Mouse (Mus musculus) intestine, embryonic 16.5 days (tissue): ENCODE data around the gene Fam205a4. TPM values are rescaled to one million over a fixed set of nuclear protein-coding genes. Genes with fewer than 3 reads are reported as not detected.
"Not testable (repeated sequence)": the region's sequence is repeated elsewhere in the genome, so short reads cannot be mapped to it uniquely, and the experiment has no call there.

ENCODE experiments used
- ATAC-seq: fragments of 200-750 bp; cut with Nextera tagmentation; 2 replicates; pipeline ENCODE4 v1.8.0; 2017; ENCODE audit warnings: moderate TSS enrichment, moderate library complexity
- H3K27ac ChIP-seq: fragments of 300-500 bp; sonication (generic); 2 replicates; pipeline ENCODE4 v1.5.1; 2014; ENCODE audit warnings: mild to moderate bottlenecking, low read length
- H3K27me3 ChIP-seq: fragments of 300-500 bp; sonication (generic); replicated peaks from 2 replicates; pipeline ENCODE4 v1.6.1; 2014; ENCODE audit warnings: low read length, control low read depth, mixed read lengths; ENCODE audit not compliant: control insufficient read depth, insufficient read depth
- H3K36me3 ChIP-seq: fragments of 300-500 bp; sonication (generic); 2 replicates; pipeline ENCODE4 v1.6.1; 2014; ENCODE audit warnings: low read length, control low read depth; ENCODE audit not compliant: control insufficient read depth, insufficient read depth
- H3K4me1 ChIP-seq: fragments of 300-500 bp; sonication (generic); 2 replicates; pipeline ENCODE4 v1.6.1; 2014; ENCODE audit warnings: low read length, control low read depth, mixed read lengths; ENCODE audit not compliant: control insufficient read depth, insufficient read depth
- H3K4me2 ChIP-seq: fragments of 300-500 bp; sonication (generic); 2 replicates; pipeline ENCODE4 v1.6.1; 2014; ENCODE audit warnings: low read depth, low read length, control low read depth
- H3K4me3 ChIP-seq: fragments of 300-500 bp; sonication (generic); 2 replicates; pipeline ENCODE4 v1.5.1; 2014; ENCODE audit warnings: mild to moderate bottlenecking, low read length
- H3K9ac ChIP-seq: fragments of 300-500 bp; sonication (generic); 2 replicates; pipeline ENCODE4 v1.6.1; 2014; ENCODE audit warnings: low read depth, low read length
- H3K9me3 ChIP-seq: fragments of 300-500 bp; sonication (generic); 2 replicates; pipeline ENCODE4 v1.6.1; 2016; ENCODE audit warnings: low read length, control low read depth; ENCODE audit not compliant: control insufficient read depth
- WGBS: fragments of 180-500 bp; shearing (Covaris S2); extraction: QIAGEN DNeasy Blood & Tissue Kit; methylation state at CpG from one replicate; pipeline ENCODE4 v1.1.7; 2014; 5-methylcytosine and 5-hydroxymethylcytosine counted together
- polyA plus RNA-seq: library from polyadenylated mRNA; unstranded; fragments of >200 nt; fragmentation: Nextera tagmentation; extraction: Ambion mirVana; gene quantifications from 2 replicates; pipeline ENCODE4 v1.2.1, GENCODE M21; 2015

Gene Fam205a4
- polyA plus RNA-seq, result 0.15 and 0.17 TPM in 2 replicates

DNA sequence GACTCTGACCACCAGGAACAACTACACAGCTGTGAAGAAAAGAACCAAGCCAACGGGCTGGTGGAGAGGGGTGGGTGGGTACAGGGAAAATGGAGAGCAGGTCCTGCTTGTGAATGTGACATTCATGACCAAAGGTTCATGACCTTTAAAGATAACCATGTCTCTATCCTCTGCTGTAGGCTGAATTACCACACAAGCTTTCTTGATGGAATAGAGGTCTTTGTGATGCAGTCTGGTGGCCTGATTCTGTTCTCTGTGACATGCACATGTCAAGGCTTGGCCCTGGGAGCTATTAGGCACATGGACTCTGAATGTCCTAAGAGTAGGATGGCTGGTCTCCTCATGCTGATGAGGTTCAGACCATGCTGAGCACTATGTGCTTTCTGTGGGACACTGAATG lies at the start of gene Fam205a4:
Gene Fam205a4, plus strand, starts transcription at position 301 of the 400 bp plus-strand sequence.
- H3K9ac ChIP-seq, H3K4me2 ChIP-seq, H3K27ac ChIP-seq, H3K4me3 ChIP-seq, H3K36me3 ChIP-seq, H3K27me3 ChIP-seq, H3K9me3 ChIP-seq, ATAC-seq, H3K4me1 ChIP-seq: not testable (repeated sequence)
- WGBS, result no CpG with 5 or more reads among the region's 1 CpGs

DNA sequence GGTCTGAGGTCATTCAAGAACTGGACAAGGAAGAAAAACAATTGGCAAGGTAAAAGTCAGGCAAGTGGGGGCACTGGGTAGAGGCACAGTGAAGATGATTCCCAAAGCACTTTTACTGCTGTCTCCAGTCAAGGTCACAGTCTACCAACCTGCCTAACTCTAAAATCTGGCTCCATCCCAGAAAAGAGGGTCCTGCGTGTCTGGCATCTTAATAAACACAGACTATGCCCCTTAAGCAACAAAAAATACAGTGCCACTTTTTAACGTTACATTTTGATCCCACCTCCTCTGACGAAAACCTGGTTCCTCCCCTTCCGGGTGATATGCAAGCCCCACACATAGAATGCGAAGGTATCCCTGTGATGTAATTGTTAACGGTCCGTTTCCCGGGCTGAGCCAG lies 24.6 kb upstream of the Fam205a4 start, which contains the start of gene Gm20878:
Gene Gm20878, plus strand, starts transcription at position 301 of the 400 bp plus-strand sequence.
- not testable (repeated sequence) for H3K4me3 ChIP-seq, H3K9me3 ChIP-seq, H3K27me3 ChIP-seq, H3K9ac ChIP-seq, H3K4me1 ChIP-seq, H3K27ac ChIP-seq, H3K4me2 ChIP-seq, H3K36me3 ChIP-seq, ATAC-seq
- WGBS, result no CpG with 5 or more reads among the region's 8 CpGs

Other genes starting within 250 kb of the Fam205a4 start
- gene Dctn3, start 242.9 kb upstream of the Fam205a4 start, polyA plus RNA-seq, result 136 and 143 TPM in 2 replicates
- gene Arid3c, start 234.9 kb upstream of the Fam205a4 start, polyA plus RNA-seq, result not detected in 2 replicates
- gene Galt, start 210.8 kb upstream of the Fam205a4 start, polyA plus RNA-seq, result 93.4 and 103 TPM in 2 replicates
- 105 and 111 TPM in 2 replicates for gene Sigmar1, start 209.9 kb upstream of the Fam205a4 start, polyA plus RNA-seq
- gene Ccl27a, start 191.8 kb upstream of the Fam205a4 start, polyA plus RNA-seq, result 24.3 and 26.8 TPM in 2 replicates
- gene Gm21541, start 62.4 kb upstream of the Fam205a4 start, polyA plus RNA-seq, result 15.1 and 26.9 TPM in 2 replicates
- gene Gm20878, start 24.5 kb upstream of the Fam205a4 start, polyA plus RNA-seq, result 1.6 and 1.7 TPM in 2 replicates
- gene Gm21093, start 68.7 kb downstream of the Fam205a4 start, polyA plus RNA-seq, result not detected in 2 replicates
- gene Gm3893, start 125.1 kb downstream of the Fam205a4 start, polyA plus RNA-seq, result not detected in 2 replicates
- gene Gm13304, start 148.8 kb downstream of the Fam205a4 start, polyA plus RNA-seq, result 7.4 TPM in 1 of 2 replicates, not detected in the other
- not detected in 2 replicates for gene Gm13306, start 187.4 kb downstream of the Fam205a4 start, polyA plus RNA-seq
- gene Gm13305, start 202.5 kb downstream of the Fam205a4 start, polyA plus RNA-seq, result not detected in 2 replicates